Mouse (Mus musculus) ovary, postnatal 36 days (tissue): Measurements from ENCODE around the gene Olfr64.

Source experiments
- DNase-seq: peaks from one replicate; pipeline ENCODE4 v3.0.0; 2022; ENCODE audit warnings: low spot score, mixed read lengths

The Olfr64 gene

GRCm38 (mm10) chr7:103894385-103894784 lies at the start of gene Olfr64:
Olfr64 (minus strand) TSS chr7:103894485.
- DNase-seq, result no peak

GRCm38 (mm10) chr7:103942730-103943129 lies 48.4 kb upstream of the Olfr64 start:
- no peak for DNase-seq

- DNase-seq, result no peak
Observed at GRCm38 (mm10) chr7:103934264-103934663, 40.0 kb upstream of the Olfr64 start, which contains the start of gene Olfr632. Olfr632 (plus strand) TSS chr7:103934347.

GRCm38 (mm10) chr7:103928525-103928924 lies 34.2 kb upstream of the Olfr64 start, which contains the start of gene Olfr631:
Olfr631 (plus strand) TSS chr7:103928825.
- no peak for DNase-seq

GRCm38 (mm10) chr7:103915338-103915737 lies 21.1 kb upstream of the Olfr64 start:
- no peak for DNase-seq

- DNase-seq, result no peak
Observed at GRCm38 (mm10) chr7:103912969-103913511, 18.8 kb upstream of the Olfr64 start.

GRCm38 (mm10) chr7:103910047-103910446 lies 15.8 kb upstream of the Olfr64 start:
- no peak for DNase-seq

- DNase-seq, result no peak
Observed at GRCm38 (mm10) chr7:103903187-103903586, 8.9 kb upstream of the Olfr64 start, which contains the start of gene Olfr65. Olfr65 (plus strand) TSS chr7:103903487.

GRCm38 (mm10) chr7:103886152-103886551 lies 8.1 kb downstream of the Olfr64 start, which contains the start of gene Olfr66:
Olfr66 (minus strand) TSS chr7:103886252.
- DNase-seq, result no peak

GRCm38 (mm10) chr7:103877093-103877492 lies 17.2 kb downstream of the Olfr64 start:
- DNase-seq, result no peak

GRCm38 (mm10) chr7:103874451-103874850 lies 19.8 kb downstream of the Olfr64 start:
- DNase-seq, result no peak

- no peak for DNase-seq
Observed at GRCm38 (mm10) chr7:103873064-103873463, 21.2 kb downstream of the Olfr64 start.

- no peak for DNase-seq
Observed at GRCm38 (mm10) chr7:103870667-103871066, 23.6 kb downstream of the Olfr64 start.

GRCm38 (mm10) chr7:103865716-103866115 lies 28.6 kb downstream of the Olfr64 start:
- DNase-seq, result no peak

GRCm38 (mm10) chr7:103861531-103861930 lies 32.8 kb downstream of the Olfr64 start:
- DNase-seq, result no peak

GRCm38 (mm10) chr7:103860855-103861254 lies 33.4 kb downstream of the Olfr64 start:
- DNase-seq, result peak; percentile 16

GRCm38 (mm10) chr7:103859076-103859475 lies 35.2 kb downstream of the Olfr64 start:
- DNase-seq, result no peak

- DNase-seq, result no peak
Observed at GRCm38 (mm10) chr7:103854669-103855068, 39.6 kb downstream of the Olfr64 start.

GRCm38 (mm10) chr7:103853090-103853489 lies 41.2 kb downstream of the Olfr64 start, which contains the start of gene Hbb-y:
Hbb-y (minus strand) TSS chr7:103853216.
- DNase-seq, result no peak

GRCm38 (mm10) chr7:103844525-103845325 lies 49.6 kb downstream of the Olfr64 start:
- DNase-seq, result no peak

- no peak for DNase-seq
Observed at GRCm38 (mm10) chr7:103843034-103843433, 51.3 kb downstream of the Olfr64 start, which contains the start of gene Hbb-bh1. Hbb-bh1 (minus strand) TSS chr7:103843164.

- DNase-seq, result no peak
Observed at GRCm38 (mm10) chr7:103840268-103840667, 54.0 kb downstream of the Olfr64 start, which contains the start of gene Hbb-bh2. Hbb-bh2 (minus strand) TSS chr7:103840520.
